Mouse (Mus musculus) effector memory CD4-positive, alpha-beta T cell, adult 7 months (primary cell): ENCODE data around the gene Pof1b. TPM values are rescaled to one million over a fixed set of nuclear protein-coding genes. Genes with fewer than 3 reads are reported as not detected.

ENCODE experiments used
- polyA plus RNA-seq: library from polyadenylated mRNA; unstranded; fragments of 100-300 nt; shearing (Covaris generic); gene quantifications from one replicate; pipeline ENCODE4 v1.2.1, GENCODE M21; 2017

Pof1b gene
- polyA plus RNA-seq = not detected

GRCm38 (mm10) chrX:112698508-112698907, at the start of gene Pof1b:
Gene Pof1b, minus strand, starts transcription at chrX:112698651.

DNA sequence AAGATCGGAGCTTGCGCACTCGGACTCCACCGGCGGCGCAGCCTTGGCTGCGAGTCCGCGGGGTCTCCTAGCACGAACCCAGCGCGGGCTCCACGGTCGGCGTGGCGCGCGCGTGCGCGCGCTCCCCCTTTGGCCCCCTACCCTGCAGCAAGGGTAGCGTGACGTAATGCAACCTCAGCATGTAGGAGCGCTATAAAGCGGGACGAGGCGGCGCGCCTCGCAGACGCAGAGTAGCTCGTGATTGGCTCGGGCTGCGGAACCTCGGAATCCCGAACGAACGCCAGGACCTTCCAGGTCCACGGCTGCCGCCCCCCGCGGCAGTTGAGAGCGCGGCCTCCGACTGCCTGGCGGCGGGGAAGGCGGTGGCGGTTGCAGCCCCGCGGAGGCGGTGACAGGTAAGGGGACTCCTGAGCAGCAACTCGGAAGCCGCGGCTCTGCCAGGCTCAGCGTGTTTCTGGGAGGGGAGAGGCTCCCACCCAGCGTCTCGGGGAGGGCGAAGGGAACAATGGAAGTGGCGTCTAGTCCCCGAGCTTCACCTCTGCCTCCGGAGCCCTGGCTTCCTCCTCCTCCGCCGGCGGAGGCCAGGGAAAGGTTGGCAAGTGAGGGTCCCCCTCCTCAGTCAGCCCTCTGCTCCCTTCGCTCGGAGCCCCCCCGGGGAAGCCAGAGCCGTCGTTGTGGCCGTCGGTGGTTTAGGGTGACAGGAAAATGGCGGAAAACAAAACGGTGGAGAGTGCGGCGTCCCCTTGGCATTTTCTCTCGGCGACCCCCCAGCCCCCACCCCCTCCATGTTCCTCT, 97.7 kb downstream of the Pof1b start, which contains the start of gene Zfp711:
Gene Zfp711, plus strand, starts transcription at position 16 of the 795 bp plus-strand sequence.

Other genes with a start within 250 kb of the Pof1b start
- gene 2010106E10Rik, start 203.4 kb downstream of the Pof1b start, polyA plus RNA-seq = not detected
- not detected for gene Zfp711, start 98.1 kb downstream of the Pof1b start, polyA plus RNA-seq